Mouse (Mus musculus) brain, embryonic 14.5 days (tissue): Measurements from ENCODE around the gene Gm49383.
"Not testable (repeated sequence)": the region's sequence is repeated elsewhere in the genome, so short reads cannot be mapped to it uniquely, and the experiment has no call there.

ENCODE experiments used
- CTCF ChIP-seq: fragments of 200-500 bp; IDR thresholded peaks from 2 replicates; pipeline ENCODE4 v1.5.1; 2012; ENCODE audit warnings: inconsistent platforms, mild to moderate bottlenecking, moderate library complexity, borderline replicate concordance; ENCODE audit not compliant: insufficient read depth, insufficient read length; ENCODE audit errors: extremely low read depth
- POLR2A ChIP-seq: fragments of 200-500 bp; IDR thresholded peaks from 2 replicates; pipeline ENCODE4 v1.6.1; 2012; ENCODE audit warnings: mild to moderate bottlenecking, inconsistent platforms, borderline replicate concordance; ENCODE audit not compliant: poor library complexity, insufficient read depth, insufficient read length, severe bottlenecking; ENCODE audit errors: extremely low read depth

- TF ChIP-seq CTCF, POLR2A: not testable (repeated sequence)
Measured at GRCm38 (mm10) chr12:69163586-69163985, 33.3 kb downstream of the Gm49383 start.
